Mouse (Mus musculus): ENCODE data around the gene Gnaq. TPM values are rescaled to one million over a fixed set of nuclear protein-coding genes. Genes with fewer than 3 reads are reported as not detected.

The Gnaq gene
- polyA plus RNA-seq, 1 experiment from 2014 or later = 52.7 TPM

- H3K36me3 ChIP-seq (ENCODE audit: control insufficient read depth, insufficient read depth, low read length) = no peaks in the 10 kb centered on the region
- H3K4me1 ChIP-seq (ENCODE audit: control insufficient read depth, insufficient read depth, low read length) = peaks cover 38% of the 10 kb centered on the region
- peak; percentile 28 for ATAC-seq (ENCODE audit: low FRiP score, low TSS enrichment)
- peak overlapping the region; percentile 86 for H3K4me3 ChIP-seq (replicated peaks; ENCODE audit: low read depth, low read length)
- peak overlapping the region; percentile 99 for H3K27ac ChIP-seq (replicated peaks; ENCODE audit: low read depth, low read length)
- peak overlapping the region; percentile 98 for H3K9ac ChIP-seq (replicated peaks; ENCODE audit: low read length)
- DNase-seq = peak; percentile 52
- peak overlapping the region; percentile 84 for H3K4me2 ChIP-seq (ENCODE audit: low read length)
- no peaks in the 10 kb centered on the region for H3K27me3 ChIP-seq (ENCODE audit: control insufficient read depth, insufficient read depth, low read length)
- WGBS = 8% methylated on average over 25 of the region's 25 CpGs
- no peaks in the 10 kb centered on the region for H3K9me3 ChIP-seq (ENCODE audit: control insufficient read depth, low read length)
These were observed 1.3 kb downstream of the Gnaq start for GRCm38 (mm10) chr19:16133721-16134570.

DNA sequence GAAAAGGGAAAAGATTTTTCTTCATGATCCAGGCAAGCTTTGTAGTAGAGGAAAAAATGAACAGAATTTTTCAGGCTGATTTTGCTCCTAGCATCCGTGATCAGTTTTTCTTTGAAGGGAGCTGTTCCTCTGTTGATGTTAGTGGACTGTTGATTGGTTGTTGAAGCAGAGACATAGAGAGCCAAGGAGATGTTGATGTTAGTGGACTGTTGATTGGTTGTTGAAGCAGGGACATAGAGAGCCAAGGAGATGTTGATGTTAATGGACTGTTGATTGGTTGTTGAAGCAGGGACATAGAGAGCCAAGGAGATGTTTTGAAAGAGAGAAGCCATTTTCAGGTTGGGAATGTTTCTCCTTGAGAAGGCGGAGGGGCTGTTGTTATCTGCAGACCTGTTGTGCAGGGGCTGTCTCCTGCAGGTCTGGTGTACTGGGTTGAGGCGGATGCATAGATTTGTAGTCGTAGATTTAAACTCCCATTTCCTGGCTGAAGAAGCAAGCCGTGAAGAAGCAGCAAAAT, 5.5 kb downstream of the Gnaq start:
- Histone ChIP-seq H3K9me3 (ENCODE audit: control insufficient read depth, low read length) (no peaks in the 10 kb centered on the region), H3K4me2 (ENCODE audit: low read length) (no peak overlapping the region), H3K9ac (replicated peaks; ENCODE audit: low read length) (0 out of 2 replicates have a peak overlapping the region, but pooled peaks have one; percentile 16), H3K27ac (replicated peaks; ENCODE audit: low read depth, low read length) (no peak overlapping the region), H3K4me3 (replicated peaks; ENCODE audit: low read depth, low read length) (no peak overlapping the region), H3K27me3 (ENCODE audit: control insufficient read depth, insufficient read depth, low read length) (no peaks in the 10 kb centered on the region), H3K36me3 (ENCODE audit: control insufficient read depth, insufficient read depth, low read length) (no peaks in the 10 kb centered on the region), H3K4me1 (ENCODE audit: control insufficient read depth, insufficient read depth, low read length) (peaks cover 68% of the 10 kb centered on the region)
- no peak for ATAC-seq (ENCODE audit: low FRiP score, low TSS enrichment)
- 74% methylated on average over 5 of the region's 5 CpGs for WGBS
- DNase-seq = no peak

- H3K36me3 ChIP-seq (ENCODE audit: control insufficient read depth, insufficient read depth, low read length) = no peaks in the 10 kb centered on the region
- no peak overlapping the region for H3K27ac ChIP-seq (replicated peaks; ENCODE audit: low read depth, low read length)
These were observed 8.1 kb downstream of the Gnaq start for GRCm38 (mm10) chr19:16140710-16141109.

GRCm38 (mm10) chr19:16141857-16142256, 9.2 kb downstream of the Gnaq start:
- ATAC-seq (ENCODE audit: low FRiP score, low TSS enrichment) (no peak), DNase-seq (no peak)
- Histone ChIP-seq H3K36me3 (ENCODE audit: control insufficient read depth, insufficient read depth, low read length) (no peaks in the 10 kb centered on the region), H3K4me2 (ENCODE audit: low read length) (no peak overlapping the region), H3K4me3 (replicated peaks; ENCODE audit: low read depth, low read length) (no peak overlapping the region), H3K4me1 (ENCODE audit: control insufficient read depth, insufficient read depth, low read length) (peaks cover 51% of the 10 kb centered on the region), H3K9ac (replicated peaks; ENCODE audit: low read length) (no peak overlapping the region), H3K27ac (replicated peaks; ENCODE audit: low read depth, low read length) (0 out of 2 replicates have a peak overlapping the region, but pooled peaks have one; percentile 20), H3K27me3 (ENCODE audit: control insufficient read depth, insufficient read depth, low read length) (no peaks in the 10 kb centered on the region), H3K9me3 (ENCODE audit: control insufficient read depth, low read length) (no peaks in the 10 kb centered on the region)
- 65% methylated on average over 4 of the region's 4 CpGs for WGBS

More at GRCm38 (mm10) chr19:16140710-16141109, 8.1 kb downstream of the Gnaq start:
- Histone ChIP-seq H3K9me3 (ENCODE audit: control insufficient read depth, low read length) (no peaks in the 10 kb centered on the region), H3K27me3 (ENCODE audit: control insufficient read depth, insufficient read depth, low read length) (no peaks in the 10 kb centered on the region), H3K4me3 (replicated peaks; ENCODE audit: low read depth, low read length) (no peak overlapping the region), H3K9ac (replicated peaks; ENCODE audit: low read length) (no peak overlapping the region), H3K4me1 (ENCODE audit: control insufficient read depth, insufficient read depth, low read length) (peaks cover 60% of the 10 kb centered on the region), H3K4me2 (ENCODE audit: low read length) (no peak overlapping the region)
- WGBS = 67% methylated on average over 4 of the region's 4 CpGs
- no peak for DNase-seq
- ATAC-seq (ENCODE audit: low FRiP score, low TSS enrichment) = no peak

GRCm38 (mm10) chr19:16142990-16143389, 10.4 kb downstream of the Gnaq start:
- peaks cover 40% of the 10 kb centered on the region for H3K4me1 ChIP-seq (ENCODE audit: control insufficient read depth, insufficient read depth, low read length)
- ATAC-seq (ENCODE audit: low FRiP score, low TSS enrichment) = no peak

GRCm38 (mm10) chr19:16147446-16147845, 14.8 kb downstream of the Gnaq start:
- Histone ChIP-seq H3K9ac (replicated peaks; ENCODE audit: low read length) (no peak overlapping the region), H3K36me3 (ENCODE audit: control insufficient read depth, insufficient read depth, low read length) (no peaks in the 10 kb centered on the region), H3K4me1 (ENCODE audit: control insufficient read depth, insufficient read depth, low read length) (no peaks in the 10 kb centered on the region), H3K4me2 (ENCODE audit: low read length) (no peak overlapping the region), H3K27ac (replicated peaks; ENCODE audit: low read depth, low read length) (no peak overlapping the region), H3K9me3 (ENCODE audit: control insufficient read depth, low read length) (no peaks in the 10 kb centered on the region), H3K27me3 (ENCODE audit: control insufficient read depth, insufficient read depth, low read length) (no peaks in the 10 kb centered on the region), H3K4me3 (replicated peaks; ENCODE audit: low read depth, low read length) (no peak overlapping the region)
- WGBS = 96% methylated on average over 6 of the region's 6 CpGs
- no peak for ATAC-seq (ENCODE audit: low FRiP score, low TSS enrichment)
- DNase-seq = no peak

More at GRCm38 (mm10) chr19:16142990-16143389, 10.4 kb downstream of the Gnaq start:
- Histone ChIP-seq H3K27ac (replicated peaks; ENCODE audit: low read depth, low read length) (no peak overlapping the region), H3K9ac (replicated peaks; ENCODE audit: low read length) (no peak overlapping the region), H3K27me3 (ENCODE audit: control insufficient read depth, insufficient read depth, low read length) (no peaks in the 10 kb centered on the region), H3K4me2 (ENCODE audit: low read length) (no peak overlapping the region), H3K36me3 (ENCODE audit: control insufficient read depth, insufficient read depth, low read length) (no peaks in the 10 kb centered on the region), H3K9me3 (ENCODE audit: control insufficient read depth, low read length) (no peaks in the 10 kb centered on the region), H3K4me3 (replicated peaks; ENCODE audit: low read depth, low read length) (no peak overlapping the region)
- no peak for DNase-seq
- WGBS = 92% methylated on average over 10 of the region's 10 CpGs

GRCm38 (mm10) chr19:16149094-16149493, 16.5 kb downstream of the Gnaq start:
- H3K4me1 ChIP-seq (ENCODE audit: control insufficient read depth, insufficient read depth, low read length) = no peaks in the 10 kb centered on the region
- no peak for DNase-seq
- no peaks in the 10 kb centered on the region for H3K9me3 ChIP-seq (ENCODE audit: control insufficient read depth, low read length)
- no peaks in the 10 kb centered on the region for H3K27me3 ChIP-seq (ENCODE audit: control insufficient read depth, insufficient read depth, low read length)
- no peaks in the 10 kb centered on the region for H3K36me3 ChIP-seq (ENCODE audit: control insufficient read depth, insufficient read depth, low read length)
- no peak overlapping the region for H3K9ac ChIP-seq (replicated peaks; ENCODE audit: low read length)
- H3K4me2 ChIP-seq (ENCODE audit: low read length) = no peak overlapping the region
- ATAC-seq (ENCODE audit: low FRiP score, low TSS enrichment) = no peak
- no peak overlapping the region for H3K4me3 ChIP-seq (replicated peaks; ENCODE audit: low read depth, low read length)
- 96% methylated on average over 1 of the region's 1 CpGs for WGBS
- H3K27ac ChIP-seq (replicated peaks; ENCODE audit: low read depth, low read length) = no peak overlapping the region

GRCm38 (mm10) chr19:16150328-16150727, 17.7 kb downstream of the Gnaq start:
- H3K4me3 ChIP-seq (replicated peaks; ENCODE audit: low read depth, low read length) = no peak overlapping the region
- no peak overlapping the region for H3K27ac ChIP-seq (replicated peaks; ENCODE audit: low read depth, low read length)
- 90% methylated on average over 7 of the region's 7 CpGs for WGBS
- H3K9me3 ChIP-seq (ENCODE audit: control insufficient read depth, low read length) = no peaks in the 10 kb centered on the region
- ATAC-seq (ENCODE audit: low FRiP score, low TSS enrichment) = no peak
- no peaks in the 10 kb centered on the region for H3K36me3 ChIP-seq (ENCODE audit: control insufficient read depth, insufficient read depth, low read length)
- H3K4me1 ChIP-seq (ENCODE audit: control insufficient read depth, insufficient read depth, low read length) = no peaks in the 10 kb centered on the region
- H3K4me2 ChIP-seq (ENCODE audit: low read length) = no peak overlapping the region
- DNase-seq = no peak
- H3K9ac ChIP-seq (replicated peaks; ENCODE audit: low read length) = no peak overlapping the region
- H3K27me3 ChIP-seq (ENCODE audit: control insufficient read depth, insufficient read depth, low read length) = no peaks in the 10 kb centered on the region

GRCm38 (mm10) chr19:16153851-16154250, 21.2 kb downstream of the Gnaq start:
- Histone ChIP-seq H3K4me3 (replicated peaks; ENCODE audit: low read depth, low read length) (no peak overlapping the region), H3K27me3 (ENCODE audit: control insufficient read depth, insufficient read depth, low read length) (no peaks in the 10 kb centered on the region), H3K9me3 (ENCODE audit: control insufficient read depth, low read length) (no peaks in the 10 kb centered on the region), H3K4me1 (ENCODE audit: control insufficient read depth, insufficient read depth, low read length) (no peaks in the 10 kb centered on the region), H3K36me3 (ENCODE audit: control insufficient read depth, insufficient read depth, low read length) (no peaks in the 10 kb centered on the region), H3K4me2 (ENCODE audit: low read length) (no peak overlapping the region), H3K9ac (replicated peaks; ENCODE audit: low read length) (no peak overlapping the region), H3K27ac (replicated peaks; ENCODE audit: low read depth, low read length) (no peak overlapping the region)
- no peak for ATAC-seq (ENCODE audit: low FRiP score, low TSS enrichment)
- 95% methylated on average over 3 of the region's 3 CpGs for WGBS
- DNase-seq = no peak

Data from midbrain, embryonic 14.5 days (tissue).